Mouse (Mus musculus): ENCODE data around the gene Leng9. TPM values are rescaled to one million over a fixed set of nuclear protein-coding genes. Genes with fewer than 3 reads are reported as not detected.

The Leng9 gene
- polyA plus RNA-seq, 1 experiment from 2014 or later: 1.8 TPM

DNA sequence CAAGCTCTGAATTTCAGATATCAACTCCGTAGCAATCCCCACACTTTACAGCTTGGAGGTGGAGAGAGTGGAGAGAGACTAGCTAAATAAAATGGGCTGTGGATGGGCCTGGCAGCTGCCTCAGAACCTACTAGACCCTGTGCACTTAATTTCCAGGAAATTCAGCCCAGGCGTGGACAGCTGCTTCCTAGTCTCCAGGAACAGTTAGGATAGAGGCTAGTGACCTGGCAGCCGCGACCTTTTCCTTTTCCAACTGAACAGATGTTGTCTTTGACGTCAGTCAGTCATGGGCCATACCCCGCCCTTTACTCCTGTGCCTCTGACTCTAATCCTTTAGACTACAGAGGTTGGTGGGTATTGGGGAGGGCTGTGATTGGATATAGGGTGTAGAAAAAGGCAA, 21.3 kb downstream of the Leng9 start:
- WGBS: 61% methylated on average over 6 of the region's 6 CpGs
- Histone ChIP-seq H3K4me1 (peaks cover 8% of the 10 kb centered on the region), H3K27ac (no peak overlapping the region), H3K9me3 (no peaks in the 10 kb centered on the region; the same call in 1 of the 2 replicates), H3K27me3 (ENCODE audit: insufficient read depth, poor library complexity, severe bottlenecking) (0 out of 2 replicates have a peak, but pooled peaks cover 5% of the 10 kb centered on the region), H3K36me3 (no peaks in the 10 kb centered on the region), H3K4me3 (no peak overlapping the region)
- no peak for DNase-seq (ENCODE audit: low spot score)

DNA sequence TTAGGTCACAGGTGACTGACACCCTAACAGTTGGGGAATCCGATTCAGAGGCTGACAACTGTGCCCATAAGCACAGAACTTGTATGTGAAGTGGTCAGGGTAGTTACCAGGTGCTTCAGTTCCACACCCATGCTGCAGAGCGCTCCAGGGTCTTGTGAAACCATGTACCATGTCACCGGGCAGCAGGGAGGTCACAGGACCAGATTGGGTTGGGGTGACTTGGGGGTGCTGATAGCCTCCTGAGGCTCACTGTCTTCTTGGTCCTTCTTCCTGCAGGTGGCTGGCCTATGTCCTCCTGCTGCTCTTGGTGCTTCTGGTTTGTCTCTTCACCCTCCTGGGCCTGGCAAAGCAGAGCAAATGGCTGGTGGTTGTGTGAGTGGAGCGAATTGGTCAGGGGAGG, 22.3 kb downstream of the Leng9 start:
- 78% methylated on average over 4 of the region's 4 CpGs for WGBS
- Histone ChIP-seq H3K9me3 (no peaks in the 10 kb centered on the region; the same call in 1 of the 2 replicates), H3K27me3 (ENCODE audit: insufficient read depth, poor library complexity, severe bottlenecking) (0 out of 2 replicates have a peak, but pooled peaks cover 13% of the 10 kb centered on the region), H3K36me3 (no peaks in the 10 kb centered on the region), H3K27ac (no peak overlapping the region), H3K4me1 (peaks cover 8% of the 10 kb centered on the region), H3K4me3 (no peak overlapping the region)
- no peak for DNase-seq (ENCODE audit: low spot score)

DNA sequence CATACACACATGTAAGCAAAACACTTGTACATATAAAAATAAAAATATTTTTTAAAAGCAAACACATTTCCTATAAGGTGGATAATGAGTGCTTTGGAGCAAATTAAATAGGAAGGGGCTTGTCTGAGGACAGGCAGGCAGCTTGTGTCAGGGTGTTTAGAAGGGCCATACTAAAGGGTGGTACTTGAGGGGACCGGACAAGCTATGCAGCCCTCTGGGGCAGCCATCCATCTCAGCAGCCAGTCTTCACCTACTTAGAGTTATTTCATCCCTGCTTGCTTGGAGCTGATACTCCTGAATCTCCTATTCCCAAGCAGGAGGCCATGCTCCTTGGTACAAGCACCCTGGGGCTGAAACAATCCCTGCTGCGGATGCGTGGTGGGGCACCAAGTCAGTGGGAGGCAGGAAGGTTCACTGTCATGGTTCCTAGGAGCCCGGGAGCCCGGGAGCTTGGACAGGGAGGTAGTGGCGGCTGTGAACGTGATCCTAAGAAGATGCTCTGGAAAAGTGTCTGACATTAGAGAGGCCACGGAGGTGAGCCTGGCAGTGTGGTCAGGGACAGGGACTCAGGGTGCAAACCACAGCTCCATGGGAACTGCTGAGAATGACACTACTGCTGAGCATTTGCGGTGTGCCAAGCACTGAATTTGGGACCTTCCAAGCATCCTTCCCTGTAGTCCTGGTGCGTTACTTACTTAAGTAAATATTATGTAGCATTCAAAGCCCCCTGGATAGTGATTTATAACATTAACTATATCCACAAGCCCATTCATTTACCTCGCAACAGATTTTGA, 23.0 kb downstream of the Leng9 start:
- Histone ChIP-seq H3K36me3 (no peaks in the 10 kb centered on the region), H3K4me1 (peaks cover 8% of the 10 kb centered on the region), H3K27ac (no peak overlapping the region), H3K27me3 (ENCODE audit: insufficient read depth, poor library complexity, severe bottlenecking) (peaks cover 20% of the 10 kb centered on the region), H3K9me3 (no peaks in the 10 kb centered on the region), H3K4me3 (no peak overlapping the region)
- DNase-seq (ENCODE audit: low spot score): no peak
- WGBS: 77% methylated on average over 11 of the region's 11 CpGs

DNA sequence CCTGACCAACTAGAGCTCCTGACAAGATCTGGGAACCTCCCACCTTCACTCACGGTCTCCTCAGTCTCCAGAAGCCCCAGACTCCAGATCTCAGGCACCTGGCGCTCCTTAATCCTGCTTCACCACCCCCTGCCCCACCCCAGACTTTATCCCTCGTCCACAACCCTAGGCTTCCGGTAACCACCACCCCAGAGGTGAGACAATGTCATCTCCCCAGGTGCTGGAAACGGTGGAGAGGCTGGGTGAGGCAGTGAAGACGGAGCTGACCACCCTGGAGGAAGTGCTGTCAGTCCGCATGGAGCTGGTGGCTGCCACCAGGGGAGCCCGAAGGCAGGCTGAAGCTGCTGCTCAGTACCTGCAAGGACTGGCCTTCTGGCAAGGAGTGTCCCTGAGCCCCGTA, 24.9 kb downstream of the Leng9 start:
- Histone ChIP-seq H3K27ac (no peak overlapping the region), H3K36me3 (no peaks in the 10 kb centered on the region), H3K4me1 (0 out of 2 replicates have a peak, but pooled peaks cover 3% of the 10 kb centered on the region), H3K27me3 (ENCODE audit: insufficient read depth, poor library complexity, severe bottlenecking) (peaks cover 39% of the 10 kb centered on the region), H3K9me3 (no peaks in the 10 kb centered on the region), H3K4me3 (no peak overlapping the region)
- WGBS: 14% methylated on average over 9 of the region's 9 CpGs
- no peak for DNase-seq (ENCODE audit: low spot score)

DNA sequence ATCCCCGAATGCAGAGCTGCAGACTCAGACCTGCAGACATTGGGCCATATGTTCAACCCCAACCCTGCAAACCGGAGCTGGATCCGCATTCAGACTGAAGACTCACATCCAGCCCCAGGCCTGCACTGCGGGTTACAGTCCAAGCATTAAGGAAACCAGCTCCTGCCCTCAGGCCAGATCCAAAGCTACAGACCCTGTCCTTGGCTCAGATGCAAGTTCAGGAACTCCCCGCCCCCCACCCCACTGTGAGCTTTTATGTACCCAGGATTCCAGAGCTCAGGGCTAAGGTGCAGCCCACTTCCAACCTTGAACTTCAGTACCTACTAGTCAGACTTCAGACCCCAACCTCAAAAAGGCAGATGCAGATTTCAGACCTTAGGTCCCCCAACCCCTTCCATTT, 25.3 kb downstream of the Leng9 start:
- H3K9me3 ChIP-seq: no peaks in the 10 kb centered on the region
- H3K27ac ChIP-seq: no peak overlapping the region
- H3K36me3 ChIP-seq: no peaks in the 10 kb centered on the region
- 18% methylated on average over 5 of the region's 5 CpGs for WGBS
- H3K4me1 ChIP-seq: 0 out of 2 replicates have a peak, but pooled peaks cover 3% of the 10 kb centered on the region
- no peak overlapping the region; the same call in 1 of the 2 replicates for H3K4me3 ChIP-seq
- DNase-seq (ENCODE audit: low spot score): no peak
- peaks cover 44% of the 10 kb centered on the region for H3K27me3 ChIP-seq (ENCODE audit: insufficient read depth, poor library complexity, severe bottlenecking)

DNA sequence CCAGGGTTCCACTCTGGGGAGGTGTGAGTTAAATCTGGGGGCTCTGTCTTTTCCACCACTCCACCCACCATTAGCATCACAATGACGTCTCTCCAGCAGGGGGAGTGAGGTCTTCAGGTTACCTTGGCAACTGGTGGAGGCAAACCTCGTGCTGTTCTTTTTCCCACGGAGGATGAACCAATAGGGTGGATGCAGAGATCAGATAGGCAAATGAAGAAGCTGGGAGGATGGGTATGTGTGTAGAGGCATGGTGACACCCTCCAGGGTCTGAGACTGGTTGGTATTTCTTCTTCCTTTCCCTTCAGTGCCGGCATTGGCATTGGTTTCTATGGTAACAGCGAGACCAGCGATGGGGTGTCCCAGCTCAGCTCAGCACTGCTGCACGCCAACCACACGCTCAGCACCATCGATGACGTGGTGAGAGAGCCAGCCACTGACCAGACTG, 25.8 kb downstream of the Leng9 start:
- Histone ChIP-seq H3K36me3 (no peaks in the 10 kb centered on the region), H3K4me1 (peaks cover 6% of the 10 kb centered on the region), H3K9me3 (0 out of 2 replicates have a peak, but pooled peaks cover 3% of the 10 kb centered on the region), H3K27me3 (ENCODE audit: insufficient read depth, poor library complexity, severe bottlenecking) (peaks cover 49% of the 10 kb centered on the region), H3K27ac (no peak overlapping the region), H3K4me3 (no peak overlapping the region; the same call in 1 of the 2 replicates)
- under 1% methylated on average over 10 of the region's 10 CpGs for WGBS
- no peak for DNase-seq (ENCODE audit: low spot score)

DNA sequence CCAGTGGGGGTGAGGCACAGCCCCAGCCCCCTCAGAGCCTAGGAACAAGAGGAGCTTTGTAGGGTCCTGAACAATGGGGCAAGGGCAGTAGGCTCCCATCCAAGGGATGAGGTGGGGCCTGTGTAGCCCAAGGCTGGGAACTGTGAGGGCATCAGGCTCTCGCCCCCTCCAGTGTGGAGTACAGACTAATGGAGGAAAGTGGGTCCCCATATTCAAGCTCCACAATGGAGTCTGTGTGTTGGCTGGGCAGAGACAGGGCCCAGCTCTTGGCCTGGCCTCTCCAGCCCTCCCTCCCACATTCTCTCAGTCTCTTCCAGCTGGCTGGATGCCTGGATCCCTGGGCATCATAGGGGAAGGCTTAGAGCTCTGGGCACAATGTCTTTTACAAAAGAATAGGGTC, 26.4 kb downstream of the Leng9 start:
- DNase-seq (ENCODE audit: low spot score): no peak
- Histone ChIP-seq H3K27ac (no peak overlapping the region), H3K27me3 (ENCODE audit: insufficient read depth, poor library complexity, severe bottlenecking) (peaks cover 55% of the 10 kb centered on the region), H3K36me3 (no peaks in the 10 kb centered on the region), H3K4me3 (no peak overlapping the region), H3K4me1 (peaks cover 6% of the 10 kb centered on the region), H3K9me3 (0 out of 2 replicates have a peak, but pooled peaks cover 4% of the 10 kb centered on the region)
- WGBS: 56% methylated on average over 1 of the region's 1 CpGs

DNA sequence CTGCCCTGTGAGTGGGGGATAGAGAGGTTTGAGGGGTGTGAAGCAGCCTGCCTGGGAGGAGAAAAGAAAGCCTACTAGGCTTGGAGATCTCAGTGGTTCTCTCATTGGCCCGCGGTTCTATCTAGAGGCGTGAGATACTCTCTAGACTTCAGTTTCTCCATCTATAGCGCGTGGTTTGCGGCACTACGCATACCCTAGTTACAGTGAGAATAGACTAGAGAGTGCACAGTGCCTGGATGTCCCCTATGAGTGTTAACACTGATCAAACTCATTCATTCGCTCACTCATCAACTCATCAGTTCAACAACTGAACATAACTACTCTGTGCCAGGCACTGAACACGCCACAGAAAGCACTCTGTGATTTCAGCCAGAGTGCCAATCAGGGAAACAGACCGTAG, 27.4 kb downstream of the Leng9 start:
- H3K4me3 ChIP-seq: no peak overlapping the region
- no peak overlapping the region for H3K27ac ChIP-seq
- peaks cover 65% of the 10 kb centered on the region for H3K27me3 ChIP-seq (ENCODE audit: insufficient read depth, poor library complexity, severe bottlenecking)
- H3K36me3 ChIP-seq: no peaks in the 10 kb centered on the region
- peaks cover 6% of the 10 kb centered on the region for H3K4me1 ChIP-seq
- no peak for DNase-seq (ENCODE audit: low spot score)
- WGBS: 82% methylated on average over 10 of the region's 10 CpGs
- 0 out of 2 replicates have a peak, but pooled peaks cover 4% of the 10 kb centered on the region for H3K9me3 ChIP-seq

DNA sequence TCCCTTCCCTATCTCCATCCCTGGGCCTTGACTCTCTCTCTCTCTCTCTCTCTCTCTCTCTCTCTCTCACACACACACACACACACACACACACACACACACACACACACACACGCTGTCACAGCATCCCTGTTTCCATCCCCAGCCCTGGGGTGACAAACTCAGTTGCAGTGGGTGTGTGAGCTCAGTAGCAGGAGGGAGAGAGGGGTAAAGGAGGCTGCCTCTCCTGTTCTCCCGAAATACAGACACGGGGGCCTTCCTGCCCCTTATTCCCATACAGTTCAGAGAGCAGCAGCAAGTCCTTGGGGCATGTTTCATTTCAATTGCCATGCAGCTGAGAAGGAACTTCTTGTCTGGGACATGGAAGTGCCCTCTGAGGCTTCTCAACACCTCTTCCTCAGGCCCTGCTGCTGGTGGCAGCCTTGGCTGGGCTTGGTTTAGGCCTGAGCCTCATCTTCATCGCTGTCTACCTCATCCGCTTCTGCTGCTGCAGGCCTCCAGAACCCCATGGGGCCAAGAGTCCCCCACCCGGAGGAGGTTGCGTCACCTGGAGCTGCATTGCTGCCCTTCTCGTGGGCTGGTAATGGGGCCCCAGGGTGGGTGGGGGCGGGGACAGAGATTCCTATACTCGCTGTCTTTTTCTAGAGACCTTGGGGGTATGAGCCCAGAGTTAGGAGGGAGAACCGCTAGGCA, 28.0 kb downstream of the Leng9 start:
- H3K27me3 ChIP-seq (ENCODE audit: insufficient read depth, poor library complexity, severe bottlenecking): peaks cover 67% of the 10 kb centered on the region
- WGBS: 46% methylated on average over 11 of the region's 11 CpGs

DNA sequence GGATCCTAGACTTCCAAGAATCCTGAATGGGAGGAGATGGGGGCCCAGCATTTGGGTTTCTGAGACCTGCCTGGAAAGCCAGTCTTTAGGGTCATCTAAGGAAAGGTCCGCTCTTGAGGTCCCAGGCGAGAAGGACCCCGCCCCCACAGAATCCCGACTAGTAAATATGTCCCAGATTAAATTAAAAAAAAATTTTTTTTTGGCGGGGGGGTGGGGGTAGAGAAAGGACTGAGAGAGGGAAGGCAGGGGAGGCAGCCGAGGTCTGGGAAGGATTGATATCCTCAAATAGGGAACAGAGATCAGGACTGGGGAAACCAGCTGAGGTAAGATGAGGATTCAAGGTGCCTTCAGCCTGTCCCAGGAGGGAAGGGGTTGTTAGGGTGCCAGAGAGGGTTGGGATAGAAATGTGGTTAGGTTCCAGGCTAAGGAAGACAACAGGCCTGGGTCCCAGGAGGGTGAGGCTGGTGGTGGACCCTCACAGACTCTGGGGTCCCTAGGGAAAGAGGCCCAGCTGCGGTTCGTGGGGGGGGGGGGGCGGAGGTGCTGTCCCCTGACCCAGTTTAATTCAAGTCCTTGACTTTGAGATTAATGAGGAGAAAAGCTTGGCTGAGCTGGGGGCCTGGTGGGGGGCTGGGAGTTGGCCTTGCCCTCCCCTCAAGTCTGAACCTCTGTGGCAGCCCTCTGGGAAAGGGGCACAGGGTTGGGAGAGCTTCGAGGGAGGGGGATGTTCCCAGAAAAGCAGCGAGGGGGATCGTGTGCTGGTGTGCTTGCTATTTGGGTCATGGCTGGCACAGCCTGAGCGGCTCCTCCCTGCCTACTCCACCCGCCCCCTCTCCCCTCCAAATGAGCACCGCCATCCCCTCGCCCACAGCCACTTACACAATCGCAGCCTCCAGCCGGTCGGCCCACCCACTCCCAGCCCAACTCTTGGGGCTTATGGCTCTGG, 29.9 kb downstream of the Leng9 start:
- 22% methylated on average over 19 of the region's 19 CpGs for WGBS
- no peaks in the 10 kb centered on the region for H3K36me3 ChIP-seq
- peaks cover 6% of the 10 kb centered on the region for H3K4me1 ChIP-seq
- no peak for DNase-seq (ENCODE audit: low spot score)
- H3K27ac ChIP-seq: no peak overlapping the region
- peaks cover 63% of the 10 kb centered on the region for H3K27me3 ChIP-seq (ENCODE audit: insufficient read depth, poor library complexity, severe bottlenecking)
- 0 out of 2 replicates have a peak, but pooled peaks cover 4% of the 10 kb centered on the region for H3K9me3 ChIP-seq
- H3K4me3 ChIP-seq: peak overlapping the region; percentile 61; the same call in 1 of the 2 replicates

More for the DNA sequence above, 28.0 kb downstream of the Leng9 start:
- H3K4me3 ChIP-seq: no peak overlapping the region
- H3K9me3 ChIP-seq: 0 out of 2 replicates have a peak, but pooled peaks cover 4% of the 10 kb centered on the region
- H3K36me3 ChIP-seq: no peaks in the 10 kb centered on the region
- H3K27ac ChIP-seq: no peak overlapping the region
- DNase-seq (ENCODE audit: low spot score): no peak
- H3K4me1 ChIP-seq: peaks cover 6% of the 10 kb centered on the region

DNA sequence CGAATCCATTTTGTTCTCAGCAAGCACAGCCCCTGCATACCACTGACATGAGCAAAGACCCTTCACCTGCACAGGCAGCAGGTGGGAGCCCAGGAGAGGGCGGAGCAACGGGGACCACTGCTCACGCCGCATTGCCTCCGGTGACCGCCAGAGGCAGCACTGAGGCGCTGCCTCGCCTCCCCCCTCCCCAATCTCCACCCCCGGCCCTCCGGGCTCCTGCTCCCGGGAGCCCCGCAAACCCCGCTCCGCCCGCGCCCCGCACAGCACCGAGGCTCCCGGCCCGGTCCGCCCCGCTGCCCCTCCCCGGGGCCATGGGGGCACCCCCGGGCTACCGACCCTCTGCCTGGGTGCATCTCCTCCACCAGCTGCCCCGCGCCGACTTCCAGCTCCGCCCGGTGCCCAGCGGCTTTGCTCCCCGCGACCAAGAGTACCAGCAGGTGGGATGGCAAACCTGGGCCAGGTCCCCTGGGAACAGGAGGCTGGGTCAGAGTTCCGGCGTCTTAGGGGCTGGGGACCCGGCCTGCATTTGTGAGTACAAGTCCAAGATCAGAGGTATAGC, 30.8 kb downstream of the Leng9 start, which contains the start of gene Ttyh1:
TSS of gene Ttyh1 (plus strand) at position 65 of the 559 bp plus-strand sequence.
- no peak for DNase-seq (ENCODE audit: low spot score)
- H3K4me3 ChIP-seq: peak within 1 kb of the TSS; percentile 61
- 2% methylated on average over 37 of the region's 37 CpGs for WGBS
- H3K27me3 ChIP-seq (ENCODE audit: insufficient read depth, poor library complexity, severe bottlenecking): peaks cover 62% of the 10 kb centered on the region
- peak within 1 kb of the TSS; percentile 56; the same call in 1 of the 2 replicates for H3K27ac ChIP-seq
- peaks cover 6% of the 10 kb centered on the region for H3K4me1 ChIP-seq
- no peaks in the 10 kb centered on the region for H3K36me3 ChIP-seq
- H3K9me3 ChIP-seq: 0 out of 2 replicates have a peak, but pooled peaks cover 4% of the 10 kb centered on the region

Measured in heart, embryonic 10.5 days (tissue).